Mouse (Mus musculus) midbrain, embryonic 14.5 days (tissue): ENCODE data around the gene Pde4d. TPM values are rescaled to one million over a fixed set of nuclear protein-coding genes. Genes with fewer than 3 reads are reported as not detected.

ENCODE experiments used
- ATAC-seq: fragments of 200-750 bp; cut with Nextera tagmentation; 2 replicates; pipeline ENCODE4 v1.8.0; 2017; ENCODE audit warnings: moderate number of reproducible peaks, moderate library complexity; ENCODE audit not compliant: low FRiP score, low TSS enrichment
- DNase-seq: peaks from one replicate; pipeline ENCODE4 v3.0.0-alpha.2; 2015
- H3K27ac ChIP-seq: fragments of 300-500 bp; sonication (generic); replicated peaks from 2 replicates; pipeline ENCODE4 v1.5.1; 2014; ENCODE audit warnings: mild to moderate bottlenecking, low read depth, low read length, moderate library complexity
- H3K27me3 ChIP-seq: fragments of 300-500 bp; sonication (generic); 2 replicates; pipeline ENCODE4 v1.6.1; 2014; ENCODE audit warnings: low read length, control low read depth, mixed read lengths; ENCODE audit not compliant: control insufficient read depth, insufficient read depth
- H3K36me3 ChIP-seq: fragments of 300-500 bp; sonication (generic); 2 replicates; pipeline ENCODE4 v1.6.1; 2014; ENCODE audit warnings: low read length, control low read depth; ENCODE audit not compliant: control insufficient read depth, insufficient read depth
- H3K4me1 ChIP-seq: fragments of 300-500 bp; sonication (generic); 2 replicates; pipeline ENCODE4 v1.6.1; 2014; ENCODE audit warnings: mild to moderate bottlenecking, antibody characterized with exemption, low read length, control low read depth; ENCODE audit not compliant: control insufficient read depth, insufficient read depth
- H3K4me2 ChIP-seq: fragments of 300-500 bp; sonication (generic); 2 replicates; pipeline ENCODE4 v1.6.1; 2014; ENCODE audit warnings: mild to moderate bottlenecking, low read length, moderate library complexity
- H3K4me3 ChIP-seq: fragments of 300-500 bp; sonication (generic); replicated peaks from 2 replicates; pipeline ENCODE4 v1.5.1; 2014; ENCODE audit warnings: low read depth, low read length
- H3K9ac ChIP-seq: fragments of 300-500 bp; sonication (generic); replicated peaks from 2 replicates; pipeline ENCODE4 v1.6.1; 2014; ENCODE audit warnings: mild to moderate bottlenecking, low read length, moderate library complexity
- H3K9me3 ChIP-seq: fragments of 300-500 bp; sonication (generic); 2 replicates; pipeline ENCODE4 v1.6.1; 2016; ENCODE audit warnings: low read length, control low read depth, mixed read lengths; ENCODE audit not compliant: control insufficient read depth
- WGBS: fragments of 180-500 bp; shearing (Covaris S2); extraction: QIAGEN DNeasy Blood & Tissue Kit; methylation state at CpG from one replicate; pipeline ENCODE4 v1.1.7; 2014; 5-methylcytosine and 5-hydroxymethylcytosine counted together
- polyA plus RNA-seq: library from polyadenylated mRNA; unstranded; fragments of >200 nt; fragmentation: Nextera tagmentation; extraction: Ambion mirVana; gene quantifications from 2 replicates; pipeline ENCODE4 v1.2.1, GENCODE M21; 2014

Pde4d gene
- polyA plus RNA-seq, 1 experiment from 2014 or later = 27.1 TPM

DNA sequence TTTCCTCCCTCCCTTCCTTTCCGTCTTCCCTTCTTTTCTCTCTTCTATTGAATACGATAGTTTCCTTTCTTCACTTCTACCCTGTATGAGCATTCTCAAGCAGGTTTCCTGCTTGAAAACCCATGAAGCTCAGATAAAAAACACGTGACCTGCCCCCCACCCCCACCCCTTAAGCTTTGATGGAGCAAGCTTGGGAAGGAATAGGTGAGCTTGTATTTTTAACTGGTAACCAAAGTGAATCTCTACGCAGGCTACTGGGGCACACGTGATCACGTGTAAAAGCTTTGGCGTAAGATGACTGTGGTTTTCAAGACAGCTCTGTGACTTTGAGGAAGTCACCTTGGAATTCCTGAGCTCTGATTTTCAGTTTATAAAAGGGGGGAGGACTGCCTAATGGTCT, 1388.2 kb downstream of the Pde4d start:
- Histone ChIP-seq H3K4me3 (no peak overlapping the region), H3K27me3 (no peaks in the 10 kb centered on the region), H3K9me3 (no peaks in the 10 kb centered on the region), H3K4me1 (no peaks in the 10 kb centered on the region), H3K36me3 (no peaks in the 10 kb centered on the region), H3K27ac (no peak overlapping the region), H3K4me2 (no peak overlapping the region), H3K9ac (no peak overlapping the region)
- ATAC-seq (no peak), DNase-seq (no peak)
- 88% methylated on average over 7 of the region's 7 CpGs for WGBS

DNA sequence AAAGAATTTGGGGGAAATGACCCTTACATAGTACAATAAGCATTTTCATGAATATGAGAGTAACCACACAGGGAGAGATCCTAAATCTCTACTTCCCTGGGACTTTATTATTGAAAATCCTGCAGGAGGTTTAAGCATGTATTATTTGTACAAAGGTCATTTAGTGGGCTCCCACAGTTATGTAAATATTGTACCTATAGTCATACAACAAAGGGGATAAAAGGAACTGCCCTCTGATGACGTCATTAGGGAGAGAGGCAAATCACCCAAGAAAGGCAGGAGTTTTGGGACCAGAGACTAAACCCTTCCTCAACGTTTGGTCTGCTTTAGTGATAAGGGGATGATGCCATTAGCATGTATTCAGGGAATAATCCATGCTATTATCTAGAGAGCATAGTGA, 1390.5 kb downstream of the Pde4d start:
- no peaks in the 10 kb centered on the region for H3K36me3 ChIP-seq
- H3K27ac ChIP-seq = no peak overlapping the region
- H3K4me1 ChIP-seq = no peaks in the 10 kb centered on the region
- H3K9ac ChIP-seq = no peak overlapping the region
- DNase-seq (no peak), ATAC-seq (no peak)
- no peaks in the 10 kb centered on the region for H3K9me3 ChIP-seq
- no peak overlapping the region for H3K4me2 ChIP-seq
- WGBS = 4% methylated on average over 2 of the region's 2 CpGs
- H3K4me3 ChIP-seq = no peak overlapping the region
- H3K27me3 ChIP-seq = no peaks in the 10 kb centered on the region

DNA sequence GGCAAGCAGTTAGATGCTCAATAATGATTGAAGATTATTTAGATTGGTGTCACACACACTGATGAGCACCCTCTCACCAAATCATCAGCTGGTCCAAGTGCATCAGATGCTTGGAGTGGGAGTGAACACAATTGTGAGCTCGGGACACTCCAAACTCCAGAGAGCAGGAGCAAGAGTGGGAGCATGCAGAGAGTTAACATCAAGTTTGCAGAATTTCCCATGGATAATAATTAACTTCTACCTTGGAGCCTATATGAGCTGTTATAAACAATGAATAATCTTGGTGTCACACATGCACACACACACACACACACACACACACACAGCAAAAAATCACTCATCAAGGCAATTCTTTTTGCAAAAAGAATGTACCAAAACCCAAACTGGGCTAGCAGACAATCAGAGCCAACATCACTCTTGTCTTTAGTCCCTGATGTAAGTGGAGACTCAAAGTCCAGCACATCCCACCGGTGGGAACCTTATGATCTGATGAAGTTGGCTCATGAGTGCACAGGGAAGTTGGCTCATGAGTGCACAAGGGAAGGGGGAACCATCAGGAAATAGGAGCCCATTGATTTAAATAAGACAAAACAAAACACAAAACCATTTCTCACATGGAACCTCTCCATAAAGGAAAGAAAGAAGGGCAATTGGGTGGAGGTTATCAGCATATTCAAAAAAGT, 1391.5 kb downstream of the Pde4d start:
- no peaks in the 10 kb centered on the region for H3K27me3 ChIP-seq
- no peaks in the 10 kb centered on the region for H3K4me1 ChIP-seq
- no peaks in the 10 kb centered on the region for H3K9me3 ChIP-seq
- no peak overlapping the region for H3K4me2 ChIP-seq
- ATAC-seq = no peak
- H3K27ac ChIP-seq = no peak overlapping the region
- no peak overlapping the region for H3K9ac ChIP-seq
- no peak for DNase-seq
- no peak overlapping the region for H3K4me3 ChIP-seq
- no peaks in the 10 kb centered on the region for H3K36me3 ChIP-seq
- 86% methylated on average over 2 of the region's 2 CpGs for WGBS

DNA sequence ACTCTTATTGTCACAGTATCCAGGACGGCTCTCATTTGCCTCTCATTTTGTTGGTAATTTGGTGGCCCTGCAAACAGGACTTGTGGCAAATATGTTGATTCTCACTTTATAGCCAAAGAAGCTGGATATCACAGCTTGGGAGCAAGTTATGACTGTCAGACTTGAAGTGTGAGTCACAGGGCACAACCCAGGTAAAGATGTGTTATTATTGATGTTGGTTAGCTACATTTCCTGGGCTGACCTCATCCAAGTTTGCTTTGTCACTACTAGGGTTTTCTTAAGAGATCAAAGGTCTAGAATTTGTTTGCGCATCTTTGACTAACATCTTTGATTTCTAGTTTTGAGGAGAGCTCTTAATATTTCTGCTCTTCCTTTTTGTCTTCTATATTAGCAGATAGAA, 1393.2 kb downstream of the Pde4d start:
- ATAC-seq (no peak), DNase-seq (no peak)
- Histone ChIP-seq H3K9me3 (no peaks in the 10 kb centered on the region), H3K4me1 (no peaks in the 10 kb centered on the region), H3K27ac (no peak overlapping the region), H3K9ac (no peak overlapping the region), H3K27me3 (no peaks in the 10 kb centered on the region), H3K4me3 (no peak overlapping the region), H3K36me3 (no peaks in the 10 kb centered on the region), H3K4me2 (no peak overlapping the region)
- WGBS = 96% methylated on average over 2 of the region's 2 CpGs

DNA sequence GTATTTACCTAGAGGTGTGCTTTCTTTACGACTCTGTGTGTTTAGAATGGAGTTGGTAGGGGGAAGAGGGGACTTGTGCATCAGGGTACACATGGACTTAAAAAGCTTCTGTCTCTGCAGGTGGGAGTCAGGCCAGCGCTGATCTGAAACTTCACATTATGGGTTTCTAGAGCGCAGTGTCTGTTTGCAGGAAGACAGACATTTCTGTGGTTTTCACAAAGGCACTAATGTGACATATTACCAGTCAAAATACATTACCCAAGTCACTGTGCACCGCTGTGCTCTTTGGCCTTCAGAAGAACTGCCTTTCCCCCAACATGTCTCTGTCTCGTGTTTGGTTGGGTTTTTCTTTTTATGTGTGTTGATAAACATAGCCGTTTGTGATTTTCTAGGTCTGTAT, 1395.1 kb downstream of the Pde4d start:
- no peak for ATAC-seq
- no peak overlapping the region for H3K4me2 ChIP-seq
- no peaks in the 10 kb centered on the region for H3K27me3 ChIP-seq
- no peaks in the 10 kb centered on the region for H3K36me3 ChIP-seq
- 92% methylated on average over 6 of the region's 6 CpGs for WGBS
- no peaks in the 10 kb centered on the region for H3K9me3 ChIP-seq
- no peak overlapping the region for H3K27ac ChIP-seq
- DNase-seq = no peak
- no peak overlapping the region for H3K4me3 ChIP-seq
- H3K9ac ChIP-seq = no peak overlapping the region
- no peaks in the 10 kb centered on the region for H3K4me1 ChIP-seq

DNA sequence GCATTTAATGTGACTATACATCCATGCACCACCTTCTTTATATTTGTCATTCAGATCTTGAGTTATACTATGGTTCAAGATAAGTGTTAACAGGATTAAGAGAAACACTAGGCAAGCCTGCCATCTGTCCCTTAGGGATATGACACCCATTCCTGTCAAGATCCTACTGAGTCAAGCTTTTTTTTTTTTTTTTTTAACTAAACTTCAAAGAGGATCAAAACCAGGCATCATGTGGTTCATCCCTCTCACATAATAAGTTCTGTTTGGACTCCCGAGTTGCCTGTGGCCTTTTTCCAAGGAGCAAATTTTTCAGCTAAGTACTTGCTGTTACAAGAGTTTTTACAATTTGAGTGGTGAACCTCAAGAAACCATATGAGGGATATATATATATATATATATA, 1414.1 kb downstream of the Pde4d start:
- 46% methylated on average over 1 of the region's 1 CpGs for WGBS
- H3K4me3 ChIP-seq = no peak overlapping the region
- H3K27ac ChIP-seq = no peak overlapping the region
- no peak overlapping the region for H3K9ac ChIP-seq
- H3K4me2 ChIP-seq = no peak overlapping the region
- no peaks in the 10 kb centered on the region for H3K4me1 ChIP-seq
- no peaks in the 10 kb centered on the region for H3K9me3 ChIP-seq
- DNase-seq (no peak), ATAC-seq (no peak)
- H3K36me3 ChIP-seq = no peaks in the 10 kb centered on the region
- no peaks in the 10 kb centered on the region for H3K27me3 ChIP-seq

DNA sequence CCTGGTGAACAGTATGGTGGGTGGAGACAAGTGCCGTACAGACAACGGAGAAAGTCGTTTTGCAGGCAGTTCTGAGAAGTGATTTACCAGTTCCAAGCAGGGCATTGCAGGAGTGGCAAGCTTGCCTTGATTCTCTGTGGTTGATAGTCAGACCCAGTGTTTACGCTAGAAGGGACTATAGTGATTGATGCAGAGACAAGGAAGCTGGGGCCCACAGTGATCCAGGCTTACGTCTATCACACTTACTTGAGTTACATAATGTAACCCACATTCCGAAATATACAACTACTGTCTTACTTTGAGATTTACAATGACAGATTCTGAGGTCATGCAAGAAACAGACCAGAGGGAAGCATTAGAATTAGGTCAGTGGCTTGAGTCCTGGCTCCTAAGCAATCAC, 1414.6 kb downstream of the Pde4d start:
- DNase-seq (no peak), ATAC-seq (no peak)
- Histone ChIP-seq H3K4me2 (no peak overlapping the region), H3K36me3 (no peaks in the 10 kb centered on the region), H3K9ac (no peak overlapping the region), H3K4me1 (no peaks in the 10 kb centered on the region), H3K27ac (no peak overlapping the region), H3K4me3 (no peak overlapping the region), H3K27me3 (no peaks in the 10 kb centered on the region), H3K9me3 (no peaks in the 10 kb centered on the region)
- WGBS = 91% methylated on average over 6 of the region's 6 CpGs

DNA sequence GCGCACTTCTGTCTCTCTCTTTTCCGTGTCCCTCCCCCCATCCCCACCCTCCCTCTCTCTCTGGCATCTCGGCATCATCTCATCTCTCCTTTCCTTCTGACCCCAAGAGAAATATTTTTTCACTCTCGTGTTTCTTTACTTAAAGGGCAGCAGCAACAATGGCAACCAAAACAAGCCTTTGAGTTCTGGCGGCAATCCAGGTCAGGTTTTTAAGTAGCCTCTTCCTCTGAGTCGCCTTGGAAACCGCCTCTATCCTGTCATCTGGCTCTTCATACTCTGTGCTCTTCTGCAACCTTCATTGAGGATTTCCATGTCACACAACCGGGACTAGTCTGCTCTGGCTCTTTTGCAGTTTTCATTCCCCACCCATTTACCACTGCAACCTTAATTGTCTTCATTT, 1430.6 kb downstream of the Pde4d start:
- H3K4me1 ChIP-seq = no peaks in the 10 kb centered on the region
- no peaks in the 10 kb centered on the region for H3K27me3 ChIP-seq
- 58% methylated on average over 8 of the region's 8 CpGs for WGBS
- DNase-seq (peak; percentile 34), ATAC-seq (no peak)
- no peak overlapping the region for H3K4me2 ChIP-seq
- H3K9me3 ChIP-seq = no peaks in the 10 kb centered on the region
- no peak overlapping the region for H3K9ac ChIP-seq
- no peak overlapping the region for H3K27ac ChIP-seq
- no peaks in the 10 kb centered on the region for H3K36me3 ChIP-seq
- no peak overlapping the region for H3K4me3 ChIP-seq

DNA sequence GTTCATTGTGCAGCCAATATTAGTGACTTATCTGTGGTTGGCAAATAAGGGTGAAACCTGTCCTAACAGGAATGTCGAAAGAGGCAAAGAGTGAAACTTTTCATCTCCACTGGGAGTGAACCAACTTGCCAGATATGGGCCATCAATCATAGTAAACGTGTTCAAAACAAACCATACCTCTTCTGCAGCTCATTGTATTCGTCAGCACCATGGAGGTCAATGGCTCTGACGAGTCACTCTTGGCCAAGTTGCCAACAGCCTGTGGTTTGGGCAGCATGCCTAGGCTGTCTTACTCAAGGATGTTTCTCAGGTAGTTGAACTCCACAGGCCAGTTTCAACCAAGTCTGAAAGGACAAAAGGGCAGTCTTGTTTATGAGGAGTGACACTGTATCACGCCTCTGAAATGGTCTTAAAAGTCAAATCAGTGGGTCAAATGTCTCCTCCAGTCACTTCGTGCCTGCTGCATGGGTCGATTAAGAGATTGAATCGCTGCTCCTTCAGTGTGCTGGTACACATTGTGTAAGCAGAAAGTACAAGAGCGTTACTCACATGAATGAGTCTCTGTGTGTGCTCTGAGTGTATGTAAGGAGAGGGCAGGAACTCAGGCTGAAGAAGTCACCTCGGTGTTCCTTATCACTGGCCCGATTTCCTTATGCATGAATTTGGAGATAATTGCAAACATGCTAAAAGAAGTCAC, 1431.6 kb downstream of the Pde4d start:
- Histone ChIP-seq H3K4me3 (no peak overlapping the region), H3K4me1 (no peaks in the 10 kb centered on the region), H3K36me3 (no peaks in the 10 kb centered on the region), H3K9me3 (no peaks in the 10 kb centered on the region), H3K27me3 (no peaks in the 10 kb centered on the region), H3K27ac (no peak overlapping the region), H3K9ac (no peak overlapping the region), H3K4me2 (no peak overlapping the region)
- no peak for DNase-seq
- 92% methylated on average over 11 of the region's 11 CpGs for WGBS
- no peak for ATAC-seq
